Mouse (Mus musculus) midbrain, embryonic 14.5 days (tissue): Measurements from ENCODE around the gene Cc2d2a. TPM values are rescaled to one million over a fixed set of nuclear protein-coding genes. Genes with fewer than 3 reads are reported as not detected.

ENCODE experiments used
- ATAC-seq: fragments of 200-750 bp; cut with Nextera tagmentation; 2 replicates; pipeline ENCODE4 v1.8.0; 2017; ENCODE audit warnings: moderate number of reproducible peaks, moderate library complexity; ENCODE audit not compliant: low FRiP score, low TSS enrichment
- DNase-seq: peaks from one replicate; pipeline ENCODE4 v3.0.0-alpha.2; 2015
- H3K27ac ChIP-seq: fragments of 300-500 bp; sonication (generic); replicated peaks from 2 replicates; pipeline ENCODE4 v1.5.1; 2014; ENCODE audit warnings: mild to moderate bottlenecking, low read depth, low read length, moderate library complexity
- H3K27me3 ChIP-seq: fragments of 300-500 bp; sonication (generic); 2 replicates; pipeline ENCODE4 v1.6.1; 2014; ENCODE audit warnings: low read length, control low read depth, mixed read lengths; ENCODE audit not compliant: control insufficient read depth, insufficient read depth
- H3K36me3 ChIP-seq: fragments of 300-500 bp; sonication (generic); 2 replicates; pipeline ENCODE4 v1.6.1; 2014; ENCODE audit warnings: low read length, control low read depth; ENCODE audit not compliant: control insufficient read depth, insufficient read depth
- H3K4me1 ChIP-seq: fragments of 300-500 bp; sonication (generic); 2 replicates; pipeline ENCODE4 v1.6.1; 2014; ENCODE audit warnings: mild to moderate bottlenecking, antibody characterized with exemption, low read length, control low read depth; ENCODE audit not compliant: control insufficient read depth, insufficient read depth
- H3K4me2 ChIP-seq: fragments of 300-500 bp; sonication (generic); 2 replicates; pipeline ENCODE4 v1.6.1; 2014; ENCODE audit warnings: mild to moderate bottlenecking, low read length, moderate library complexity
- H3K4me3 ChIP-seq: fragments of 300-500 bp; sonication (generic); replicated peaks from 2 replicates; pipeline ENCODE4 v1.5.1; 2014; ENCODE audit warnings: low read depth, low read length
- H3K9ac ChIP-seq: fragments of 300-500 bp; sonication (generic); replicated peaks from 2 replicates; pipeline ENCODE4 v1.6.1; 2014; ENCODE audit warnings: mild to moderate bottlenecking, low read length, moderate library complexity
- H3K9me3 ChIP-seq: fragments of 300-500 bp; sonication (generic); 2 replicates; pipeline ENCODE4 v1.6.1; 2016; ENCODE audit warnings: low read length, control low read depth, mixed read lengths; ENCODE audit not compliant: control insufficient read depth
- WGBS: fragments of 180-500 bp; shearing (Covaris S2); extraction: QIAGEN DNeasy Blood & Tissue Kit; methylation state at CpG from one replicate; pipeline ENCODE4 v1.1.7; 2014; 5-methylcytosine and 5-hydroxymethylcytosine counted together
- polyA plus RNA-seq: library from polyadenylated mRNA; unstranded; fragments of >200 nt; fragmentation: Nextera tagmentation; extraction: Ambion mirVana; gene quantifications from 2 replicates; pipeline ENCODE4 v1.2.1, GENCODE M21; 2014

Cc2d2a gene
- polyA plus RNA-seq, 1 experiment from 2014 or later: 7.7 TPM

- H3K4me1 ChIP-seq: no peaks in the 10 kb centered on the region
- no peak overlapping the region for H3K4me2 ChIP-seq
- no peaks in the 10 kb centered on the region for H3K9me3 ChIP-seq
- WGBS: 81% methylated on average over 5 of the region's 5 CpGs
- no peak overlapping the region for H3K27ac ChIP-seq
- no peaks in the 10 kb centered on the region for H3K27me3 ChIP-seq
- ATAC-seq (no peak), DNase-seq (no peak)
- no peak overlapping the region for H3K4me3 ChIP-seq
- peaks cover 35% of the 10 kb centered on the region for H3K36me3 ChIP-seq
- H3K9ac ChIP-seq: no peak overlapping the region
These were observed 59.6 kb downstream of the Cc2d2a start for GRCm38 (mm10) chr5:43721538-43722451.

DNA sequence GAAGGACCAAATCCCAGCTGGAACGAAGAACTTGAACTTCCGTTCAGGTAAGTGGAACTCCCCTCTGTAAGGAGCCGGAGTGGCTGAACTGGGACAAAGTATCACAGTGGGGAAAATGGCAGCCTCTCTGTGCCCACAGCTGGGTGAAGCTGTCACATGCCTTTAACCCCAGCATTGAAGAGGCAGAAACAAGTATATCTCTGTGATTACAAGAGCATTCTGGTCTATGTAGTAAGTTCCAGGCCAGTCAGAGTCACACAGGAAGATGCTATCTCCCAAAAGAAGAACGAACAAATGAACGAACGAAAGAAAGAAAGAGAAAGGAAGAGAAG, 60.3 kb downstream of the Cc2d2a start:
- H3K36me3 ChIP-seq: peaks cover 39% of the 10 kb centered on the region
- H3K9ac ChIP-seq: no peak overlapping the region
- no peak for DNase-seq
- no peak overlapping the region for H3K27ac ChIP-seq
- no peaks in the 10 kb centered on the region for H3K4me1 ChIP-seq
- no peaks in the 10 kb centered on the region for H3K27me3 ChIP-seq
- no peak overlapping the region for H3K4me3 ChIP-seq
- no peak overlapping the region for H3K4me2 ChIP-seq
- H3K9me3 ChIP-seq: no peaks in the 10 kb centered on the region
- ATAC-seq: no peak
- 89% methylated on average over 6 of the region's 6 CpGs for WGBS

GRCm38 (mm10) chr5:43723830-43724229, 61.7 kb downstream of the Cc2d2a start:
- H3K27me3 ChIP-seq: no peaks in the 10 kb centered on the region
- 94% methylated on average over 7 of the region's 7 CpGs for WGBS
- H3K4me2 ChIP-seq: no peak overlapping the region
- peaks cover 38% of the 10 kb centered on the region for H3K36me3 ChIP-seq
- H3K4me1 ChIP-seq: no peaks in the 10 kb centered on the region
- no peak overlapping the region for H3K27ac ChIP-seq
- no peak for ATAC-seq
- no peaks in the 10 kb centered on the region for H3K9me3 ChIP-seq
- no peak overlapping the region for H3K9ac ChIP-seq
- no peak overlapping the region for H3K4me3 ChIP-seq
- no peak for DNase-seq

DNA sequence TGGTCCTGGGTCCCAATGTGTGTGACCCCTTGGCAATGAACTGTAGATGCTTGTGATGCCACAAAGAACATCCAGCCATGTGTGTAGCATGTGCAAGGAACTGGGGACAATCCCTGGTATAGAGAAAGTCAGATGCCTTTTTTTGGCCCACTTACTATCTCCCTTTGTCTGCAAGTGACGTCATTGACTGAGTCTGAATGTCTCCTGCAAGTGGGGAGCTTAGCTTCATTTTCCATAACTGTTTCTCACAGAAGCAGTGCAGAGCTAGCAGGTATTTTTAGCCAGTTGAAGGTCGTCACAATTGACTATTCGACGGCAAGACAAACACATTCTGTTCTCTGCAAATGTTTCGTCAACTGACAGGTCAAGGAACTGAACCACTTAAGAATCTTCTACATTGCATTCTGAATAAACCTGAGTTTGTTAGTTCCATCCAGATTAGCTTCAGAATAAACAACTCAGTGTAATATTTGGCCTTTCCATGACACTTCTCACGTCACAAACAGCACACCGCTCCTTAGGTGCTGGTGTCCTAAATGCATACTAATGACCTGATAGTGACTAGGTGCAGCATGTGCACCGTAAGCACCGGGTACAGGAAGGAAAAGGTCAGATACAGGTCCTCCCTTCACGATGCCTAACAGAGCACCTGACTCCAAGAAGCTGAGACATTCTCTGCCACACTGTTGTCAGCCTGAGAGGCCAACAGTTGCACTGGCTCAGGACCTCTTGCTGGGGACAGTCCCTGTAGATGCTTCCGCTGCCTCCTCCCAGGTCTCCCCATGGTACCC, 66.4 kb downstream of the Cc2d2a start:
- DNase-seq (no peak), ATAC-seq (no peak)
- Histone ChIP-seq H3K4me3 (no peak overlapping the region), H3K27me3 (no peaks in the 10 kb centered on the region), H3K9ac (no peak overlapping the region), H3K36me3 (peaks cover 40% of the 10 kb centered on the region), H3K4me2 (no peak overlapping the region), H3K27ac (no peak overlapping the region), H3K9me3 (no peaks in the 10 kb centered on the region), H3K4me1 (no peaks in the 10 kb centered on the region)
- 88% methylated on average over 11 of the region's 11 CpGs for WGBS

GRCm38 (mm10) chr5:43732381-43732780, 70.2 kb downstream of the Cc2d2a start:
- no peak overlapping the region for H3K4me2 ChIP-seq
- no peaks in the 10 kb centered on the region for H3K9me3 ChIP-seq
- H3K4me3 ChIP-seq: no peak overlapping the region
- DNase-seq (no peak), ATAC-seq (no peak)
- 71% methylated on average over 8 of the region's 8 CpGs for WGBS
- H3K4me1 ChIP-seq: no peaks in the 10 kb centered on the region
- H3K9ac ChIP-seq: no peak overlapping the region
- no peak overlapping the region for H3K27ac ChIP-seq
- peaks cover 29% of the 10 kb centered on the region for H3K36me3 ChIP-seq
- H3K27me3 ChIP-seq: no peaks in the 10 kb centered on the region

- ATAC-seq (no peak), DNase-seq (no peak)
- WGBS: 95% methylated on average over 1 of the region's 1 CpGs
- peaks cover 28% of the 10 kb centered on the region for H3K36me3 ChIP-seq
- no peak overlapping the region for H3K4me2 ChIP-seq
- H3K27me3 ChIP-seq: no peaks in the 10 kb centered on the region
- no peaks in the 10 kb centered on the region for H3K4me1 ChIP-seq
- no peak overlapping the region for H3K9ac ChIP-seq
- no peaks in the 10 kb centered on the region for H3K9me3 ChIP-seq
- no peak overlapping the region for H3K27ac ChIP-seq
- H3K4me3 ChIP-seq: no peak overlapping the region
These were observed 82.0 kb downstream of the Cc2d2a start for GRCm38 (mm10) chr5:43744187-43744586.

GRCm38 (mm10) chr5:43745156-43745555, 83.0 kb downstream of the Cc2d2a start:
- Histone ChIP-seq H3K9ac (no peak overlapping the region), H3K4me2 (no peak overlapping the region), H3K4me1 (no peaks in the 10 kb centered on the region), H3K27ac (no peak overlapping the region), H3K9me3 (no peaks in the 10 kb centered on the region), H3K36me3 (peaks cover 32% of the 10 kb centered on the region), H3K4me3 (no peak overlapping the region), H3K27me3 (no peaks in the 10 kb centered on the region)
- no peak for DNase-seq
- WGBS: 67% methylated on average over 5 of the region's 5 CpGs
- ATAC-seq: no peak

DNA sequence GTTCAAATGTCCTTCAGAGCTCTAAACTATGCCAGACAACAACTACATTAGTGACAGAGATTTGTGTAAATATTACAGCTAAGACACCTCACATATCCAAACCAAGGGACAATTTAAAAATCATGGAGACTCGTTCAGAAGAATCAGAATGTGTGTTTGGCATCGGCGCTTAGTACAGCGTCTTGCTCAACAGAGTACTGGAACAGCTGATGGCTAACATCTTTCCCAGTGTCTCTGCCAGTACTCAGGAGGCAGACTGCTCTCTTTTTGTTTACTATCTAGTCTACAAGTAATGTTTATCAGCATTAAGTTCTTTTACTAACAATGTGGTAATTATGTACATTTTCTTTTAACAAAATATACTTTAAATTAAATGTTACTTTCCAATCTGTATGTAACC, 85.9 kb downstream of the Cc2d2a start:
- Histone ChIP-seq H3K36me3 (peaks cover 24% of the 10 kb centered on the region), H3K4me1 (no peaks in the 10 kb centered on the region), H3K27me3 (no peaks in the 10 kb centered on the region), H3K4me3 (no peak overlapping the region), H3K4me2 (no peak overlapping the region), H3K27ac (no peak overlapping the region), H3K9me3 (no peaks in the 10 kb centered on the region), H3K9ac (no peak overlapping the region)
- DNase-seq: no peak
- WGBS: 97% methylated on average over 4 of the region's 4 CpGs
- no peak for ATAC-seq
